Mouse (Mus musculus): ENCODE measurements at regions not wholly inside any gene's neighbourhood (a gene's known extent, or its start where the extent isn't known, plus 50 kb on each side); places are given as distances from the start of the nearest gene placed in this dataset.
A peak's percentile ranks its signal among the peaks of the same experiment; 100 is the strongest.

DNA sequence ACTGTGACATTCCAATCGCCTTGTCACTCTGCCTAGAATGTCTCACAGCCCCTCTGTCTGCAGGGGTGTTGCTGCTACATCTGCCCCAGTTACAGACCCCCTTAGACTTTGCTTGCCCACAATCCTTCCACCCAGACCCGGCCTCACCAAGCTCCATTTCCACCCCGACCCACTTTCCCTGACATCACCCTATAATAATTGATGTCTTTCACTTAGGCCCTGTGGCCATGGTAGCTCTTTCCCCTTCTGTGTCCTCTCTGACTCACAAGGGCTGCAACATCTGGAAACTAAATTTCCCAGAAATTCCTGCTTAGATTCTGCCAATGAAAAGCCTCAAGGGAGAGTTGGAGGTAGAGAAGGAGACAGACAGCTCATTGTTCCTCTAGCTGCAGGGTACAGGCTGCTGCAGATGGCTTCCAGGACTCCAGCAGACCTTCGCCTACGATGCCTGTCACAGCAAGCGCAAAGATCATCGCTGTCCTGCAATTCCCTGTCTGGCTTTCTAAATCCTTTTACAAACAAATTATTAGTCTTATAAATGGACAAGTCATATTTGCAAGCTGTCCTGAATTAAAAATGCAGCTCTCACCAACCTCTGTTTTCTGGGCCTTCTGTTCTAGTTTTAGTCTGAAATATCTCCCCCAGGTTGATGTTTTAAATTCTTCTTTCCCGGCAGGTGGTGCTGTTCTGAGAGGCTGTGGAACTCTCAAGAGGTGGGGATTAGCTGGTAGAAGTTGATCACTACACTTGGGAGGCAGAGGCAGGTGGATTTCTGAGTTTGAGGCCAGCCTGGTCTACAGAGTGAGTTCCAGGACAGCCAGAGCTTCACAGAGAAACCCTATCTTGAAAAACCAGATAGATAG lies 104.9 kb upstream of the Oxgr1 start:
- DNase-seq (ENCODE audit: low spot score in 2 of 2): no peak

DNA sequence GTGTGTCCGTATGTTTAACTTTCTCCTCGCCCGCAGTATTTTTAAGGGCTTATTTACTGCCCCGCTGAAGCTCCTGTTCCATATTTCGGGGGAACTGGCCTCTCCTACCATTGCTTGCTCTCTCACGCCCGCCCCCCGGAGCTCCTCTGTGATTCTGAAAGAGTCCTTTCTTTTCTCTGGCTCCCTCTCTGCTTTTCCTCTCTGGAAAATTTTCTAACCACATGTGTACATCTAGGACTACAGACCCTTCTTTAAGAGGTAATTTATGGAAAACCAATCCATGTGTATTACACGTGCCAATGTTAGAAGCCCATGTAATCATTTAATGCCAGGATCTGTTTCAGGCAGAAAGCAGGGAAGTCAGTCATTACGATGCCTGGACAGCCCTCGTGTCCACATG lies 106.6 kb upstream of the Oxgr1 start:
- DNase-seq (ENCODE audit: low spot score in 2 of 2): no peak

DNA sequence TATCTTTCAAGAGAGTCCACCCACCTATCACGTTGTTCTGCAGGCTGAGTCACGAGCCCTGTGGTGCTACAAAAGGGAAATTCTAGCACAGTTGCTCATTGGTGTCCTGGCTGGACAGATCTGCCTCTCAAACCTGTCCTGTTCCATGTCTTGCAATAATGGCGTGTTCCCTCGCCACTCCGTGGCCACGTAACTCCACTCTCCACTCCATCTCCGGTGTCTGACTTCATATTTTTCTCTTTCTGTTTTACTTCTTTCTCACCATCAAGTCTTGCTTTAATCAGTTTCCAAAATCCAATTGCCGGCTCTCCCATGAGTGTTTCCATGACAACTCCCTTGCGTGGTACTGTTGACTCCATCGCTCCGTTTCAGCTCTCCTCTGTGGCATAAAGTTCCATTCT lies 107.1 kb upstream of the Oxgr1 start:
- peak; percentile 75 to 85 for DNase-seq (ENCODE audit: low spot score in 2 of 2)

DNA sequence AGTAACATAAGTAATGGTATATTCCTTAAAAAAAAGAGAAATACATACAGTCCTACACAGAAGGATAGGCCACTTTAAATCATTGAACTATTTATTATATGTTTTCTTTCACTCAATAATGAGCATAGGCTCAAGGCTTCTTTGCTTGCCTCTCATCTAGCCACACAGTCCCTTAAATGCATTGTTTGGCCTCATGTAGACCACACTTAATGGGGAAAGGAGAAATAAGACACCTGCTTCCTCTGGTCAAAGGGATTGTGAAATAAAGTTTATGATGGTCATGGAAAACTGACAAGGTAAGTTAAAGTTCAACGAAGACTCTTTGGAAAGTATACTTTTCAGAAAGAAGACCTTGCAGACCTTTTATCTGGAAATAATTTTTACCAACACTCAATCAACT lies 108.4 kb upstream of the Oxgr1 start:
- DNase-seq (ENCODE audit: low spot score in 2 of 2): no peak

DNA sequence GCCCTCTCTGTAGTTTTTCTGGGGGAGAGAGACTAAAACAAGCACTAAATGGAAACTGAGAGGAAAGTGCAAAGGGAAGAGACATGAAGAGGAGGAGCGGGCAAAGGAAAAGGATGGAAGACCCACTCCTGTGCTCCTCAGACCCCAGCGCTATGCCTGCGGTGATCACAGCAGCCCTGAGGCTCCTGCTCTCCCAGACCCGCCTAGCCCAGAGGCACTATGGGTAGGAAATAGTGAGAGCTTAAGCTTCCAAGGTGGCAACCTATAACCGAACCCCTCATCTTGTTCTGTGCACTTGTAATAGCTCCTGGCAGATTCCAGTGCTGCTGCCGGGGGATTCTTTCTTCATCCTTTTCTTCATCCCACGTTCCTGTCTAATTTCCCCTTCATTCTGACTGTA lies 112.2 kb upstream of the Oxgr1 start:
- no peak for DNase-seq (ENCODE audit: low spot score in 2 of 2)

DNA sequence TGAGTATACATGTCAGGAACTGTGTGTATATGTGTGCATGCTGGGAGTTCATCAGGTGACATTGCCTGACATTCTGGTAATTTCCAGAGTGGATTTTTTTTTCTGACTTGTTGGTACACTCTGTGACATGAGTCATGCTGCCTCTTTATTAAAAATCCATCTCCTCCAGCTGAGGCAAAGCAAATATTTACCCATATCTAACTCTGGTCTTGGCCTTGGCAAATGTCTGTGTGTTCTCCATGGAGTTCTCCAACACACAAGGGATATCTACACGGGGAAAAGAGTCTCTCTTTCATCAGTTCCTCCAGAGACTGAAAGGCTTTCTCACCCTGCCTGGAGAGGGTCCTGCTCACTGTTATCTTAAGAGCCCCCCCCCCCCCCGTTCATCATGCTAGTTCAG lies 111.3 kb upstream of the Mbnl2 start:
- no peak for DNase-seq (ENCODE audit: low spot score in 2 of 2)

DNA sequence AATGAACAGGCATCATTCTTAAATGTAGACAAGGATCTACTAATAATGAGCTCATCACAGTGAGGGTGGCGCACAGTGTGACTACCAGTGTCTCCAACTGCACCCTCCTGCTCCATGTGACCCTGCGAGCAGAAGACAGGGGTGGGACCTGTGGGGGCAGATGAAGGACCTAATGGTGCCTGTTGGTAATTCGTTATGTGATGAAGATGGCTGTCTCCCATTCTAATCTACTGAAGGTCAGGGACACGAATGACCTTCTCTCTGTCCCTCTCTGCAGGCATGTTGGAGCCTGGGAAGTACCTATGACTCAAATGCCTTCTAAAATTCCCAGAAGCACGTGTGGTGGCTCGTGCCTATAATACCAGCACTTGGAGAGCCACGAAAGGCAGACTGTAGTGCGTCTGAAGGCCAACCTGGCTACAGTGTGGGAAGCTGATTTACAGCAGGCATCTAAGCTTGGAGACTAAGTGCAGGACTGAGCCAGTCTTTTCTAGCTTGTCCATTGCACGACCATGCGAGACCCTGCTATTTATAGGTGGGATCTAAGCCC lies 109.9 kb upstream of the Mbnl2 start:
- DNase-seq (ENCODE audit: low spot score in 2 of 2): no peak

DNA sequence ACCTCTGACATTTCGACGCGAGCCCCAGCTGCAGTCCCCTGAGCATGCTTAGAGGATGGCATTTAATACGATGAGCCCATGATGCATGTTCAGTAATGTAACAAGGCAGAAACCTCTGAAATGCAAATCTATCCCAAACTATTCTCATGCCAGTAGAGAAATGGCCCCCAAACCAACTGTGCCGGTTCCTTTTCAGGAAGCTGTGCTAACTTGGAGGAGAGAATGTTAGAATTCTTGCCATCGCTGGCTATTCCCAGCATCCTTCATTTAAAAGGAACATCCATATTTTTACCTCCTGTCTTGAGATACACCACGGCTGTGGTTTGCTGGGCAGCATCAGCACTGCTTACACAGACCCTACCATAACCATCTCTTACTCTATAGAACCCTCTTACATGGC lies 104.7 kb upstream of the Mbnl2 start:
- DNase-seq (ENCODE audit: low spot score in 2 of 2): peak in 1 of 2 experiments; percentile 44

DNA sequence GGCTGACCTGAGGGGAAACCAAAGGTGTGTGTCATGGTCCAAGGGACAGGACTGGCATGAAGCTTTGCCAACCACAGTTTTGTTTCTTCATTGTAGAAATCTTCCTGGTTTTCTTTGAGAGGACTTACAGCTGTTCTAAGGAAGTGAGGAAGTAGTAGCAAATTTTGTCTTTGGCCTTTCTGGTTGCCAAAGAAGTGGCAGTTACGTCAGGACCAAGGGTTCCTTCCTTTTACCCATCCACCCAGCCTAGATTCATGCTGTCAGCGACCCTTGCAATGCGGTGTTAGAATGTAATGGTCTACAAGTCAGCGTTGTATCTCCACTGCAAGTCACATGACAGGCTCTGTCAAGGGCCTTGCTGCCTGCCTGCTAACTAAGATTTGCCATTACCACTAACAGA lies 103.4 kb upstream of the Mbnl2 start:
- DNase-seq (ENCODE audit: low spot score in 2 of 2): no peak

DNA sequence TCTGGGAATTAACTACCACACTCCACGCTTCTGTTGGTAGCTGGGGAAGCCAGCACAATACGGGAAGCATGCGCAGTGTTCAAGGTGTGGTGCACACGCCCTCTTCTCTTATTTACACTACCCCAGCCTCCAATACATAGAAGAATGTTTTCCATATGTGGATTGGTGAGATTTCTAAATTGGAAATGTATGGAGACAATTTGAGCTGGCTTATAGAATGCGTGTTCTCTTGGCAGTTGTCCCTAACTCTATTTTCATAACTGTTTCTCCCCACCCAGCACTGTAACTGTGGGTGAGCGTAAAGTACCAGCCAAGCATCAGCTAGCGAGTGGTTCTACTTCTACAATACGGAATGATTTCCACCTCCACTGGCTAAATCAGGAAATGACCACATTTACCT lies 102.6 kb upstream of the Mbnl2 start:
- peak in 1 of 2 experiments; percentile 48 for DNase-seq (ENCODE audit: low spot score in 2 of 2)

DNA sequence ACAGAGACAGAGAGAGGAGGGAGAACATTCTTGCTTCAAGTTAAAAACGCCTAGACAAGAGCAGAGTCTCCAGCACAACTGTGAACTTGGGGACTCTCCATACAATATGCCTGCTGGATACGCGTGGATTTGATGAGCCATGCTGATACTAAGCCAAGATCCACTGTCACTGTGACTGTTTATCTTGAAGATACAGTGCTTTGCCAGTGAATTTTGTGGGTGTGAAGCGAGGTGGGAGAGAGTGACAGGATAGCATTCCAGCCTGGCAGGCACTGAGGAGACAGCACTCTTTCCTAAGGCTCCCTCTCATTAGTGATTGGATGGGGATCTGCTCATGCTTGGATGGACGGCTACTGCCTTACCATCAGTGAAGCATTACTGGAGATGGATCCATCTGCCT lies 100.9 kb upstream of the Mbnl2 start:
- DNase-seq (ENCODE audit: low spot score in 2 of 2): peak in 1 of 2 experiments; percentile 14

DNA sequence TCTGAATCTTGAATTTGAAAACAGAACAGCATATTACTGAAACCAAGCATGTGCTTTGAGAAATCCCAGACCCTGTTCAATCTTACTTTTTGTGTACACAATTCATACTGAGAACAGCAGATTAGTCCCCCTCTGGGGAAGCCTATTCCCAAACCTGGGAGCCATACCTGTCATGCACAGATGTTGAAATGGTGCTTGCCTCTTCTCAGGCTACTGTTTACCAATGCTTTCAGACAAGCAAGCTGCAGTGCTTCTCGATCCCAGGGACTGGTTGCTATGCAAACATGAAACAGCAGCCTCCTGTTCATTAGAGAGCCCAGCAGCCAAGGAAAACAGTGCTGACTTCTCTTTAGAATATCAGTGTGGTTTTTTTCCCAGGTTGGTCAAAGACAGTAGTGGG lies 80.3 kb upstream of the Mbnl2 start:
- no peak for DNase-seq (ENCODE audit: low spot score in 2 of 2)

DNA sequence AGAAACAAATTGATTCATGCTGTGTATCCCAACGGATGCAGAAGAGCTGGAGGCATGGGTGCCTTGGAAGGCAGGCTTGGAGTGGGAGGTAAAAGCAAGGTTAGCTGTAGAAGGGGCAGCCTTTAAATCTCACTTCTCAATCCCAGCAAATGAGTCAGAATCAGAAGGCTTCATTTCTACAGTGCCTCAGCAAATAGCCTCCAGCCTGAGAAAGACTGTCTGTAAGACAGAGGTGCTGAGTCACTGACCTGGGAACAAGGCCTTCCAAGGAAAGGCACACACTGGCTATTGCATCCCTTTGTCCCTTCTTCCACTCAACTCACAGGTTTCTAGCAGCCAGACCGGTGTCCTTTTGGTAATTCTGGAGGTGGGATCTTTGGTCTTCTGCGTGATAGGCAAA lies 63.7 kb upstream of the Mbnl2 start:
- DNase-seq (ENCODE audit: low spot score in 2 of 2): no peak

DNA sequence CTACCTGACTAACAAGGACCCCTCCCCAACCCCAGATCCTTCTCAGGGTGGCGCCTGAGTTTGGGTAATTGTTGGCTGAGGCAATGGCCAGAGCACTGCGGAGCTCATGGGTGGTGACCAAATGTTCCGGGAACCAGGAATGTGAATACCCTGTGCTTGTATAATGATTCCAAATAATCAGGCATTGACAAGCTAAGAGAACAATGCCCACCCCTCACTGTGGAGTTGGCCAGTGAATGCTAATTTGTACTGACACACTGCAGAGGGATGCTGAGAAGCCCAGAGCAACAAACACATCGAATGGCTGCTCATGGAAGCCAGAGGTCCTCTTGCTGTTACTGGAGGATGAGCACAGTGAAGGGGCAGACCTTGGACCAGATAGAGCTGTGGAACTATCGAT lies 62.8 kb upstream of the Mbnl2 start:
- DNase-seq (ENCODE audit: low spot score in 2 of 2): no peak

DNA sequence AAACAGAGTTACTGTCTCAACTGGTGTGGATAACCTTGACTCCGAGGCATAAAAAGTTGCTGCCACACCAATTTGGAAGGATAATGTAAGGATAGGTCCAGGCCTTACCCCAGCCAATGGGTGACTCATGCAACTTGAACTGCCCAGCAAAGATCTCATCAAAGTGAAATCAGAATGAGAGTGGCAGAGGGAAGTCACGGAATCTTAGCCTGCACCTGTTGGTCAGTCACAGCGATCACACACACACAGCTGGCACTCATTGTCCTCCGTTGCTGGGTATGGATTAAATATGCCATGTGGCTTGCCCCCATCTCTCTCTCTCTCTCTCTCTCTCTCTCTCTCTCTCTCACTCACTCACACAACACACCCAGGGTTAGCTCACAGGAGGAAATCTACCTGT lies 56.2 kb upstream of the Mbnl2 start:
- DNase-seq (ENCODE audit: low spot score in 2 of 2): no peak

DNA sequence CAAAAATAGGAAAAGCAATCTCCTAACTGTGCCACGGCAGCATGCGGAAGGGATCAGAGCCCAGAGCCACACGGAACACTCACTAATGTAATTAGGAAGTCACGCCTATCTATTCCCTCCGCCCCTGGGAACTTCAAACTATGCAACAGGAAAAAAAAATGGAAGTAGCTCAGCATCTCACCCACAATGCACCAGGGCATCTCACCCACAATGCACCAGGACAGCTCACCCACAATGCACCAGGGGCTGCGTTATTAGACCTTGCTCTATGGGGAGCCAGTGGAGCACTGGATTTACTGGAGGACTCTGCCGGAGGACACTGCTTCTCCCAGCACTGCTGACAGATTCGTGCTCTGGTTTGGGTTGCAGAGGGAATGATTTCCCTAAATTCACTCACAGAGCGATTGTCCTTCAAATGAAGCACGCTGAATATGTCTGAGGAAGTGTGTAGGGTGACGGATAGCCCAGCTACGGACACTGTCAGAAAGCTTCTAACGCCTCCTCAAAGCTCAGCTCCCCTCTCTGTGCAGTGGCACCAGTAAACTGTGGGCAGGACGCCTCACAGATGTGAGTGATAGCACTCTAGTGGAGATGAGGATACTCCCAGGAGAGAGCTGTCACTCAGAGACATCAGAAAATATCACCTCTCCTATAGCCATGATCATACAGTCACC lies 51.8 kb upstream of the Mbnl2 start:
- DNase-seq (ENCODE audit: low spot score in 2 of 2): no peak

DNA sequence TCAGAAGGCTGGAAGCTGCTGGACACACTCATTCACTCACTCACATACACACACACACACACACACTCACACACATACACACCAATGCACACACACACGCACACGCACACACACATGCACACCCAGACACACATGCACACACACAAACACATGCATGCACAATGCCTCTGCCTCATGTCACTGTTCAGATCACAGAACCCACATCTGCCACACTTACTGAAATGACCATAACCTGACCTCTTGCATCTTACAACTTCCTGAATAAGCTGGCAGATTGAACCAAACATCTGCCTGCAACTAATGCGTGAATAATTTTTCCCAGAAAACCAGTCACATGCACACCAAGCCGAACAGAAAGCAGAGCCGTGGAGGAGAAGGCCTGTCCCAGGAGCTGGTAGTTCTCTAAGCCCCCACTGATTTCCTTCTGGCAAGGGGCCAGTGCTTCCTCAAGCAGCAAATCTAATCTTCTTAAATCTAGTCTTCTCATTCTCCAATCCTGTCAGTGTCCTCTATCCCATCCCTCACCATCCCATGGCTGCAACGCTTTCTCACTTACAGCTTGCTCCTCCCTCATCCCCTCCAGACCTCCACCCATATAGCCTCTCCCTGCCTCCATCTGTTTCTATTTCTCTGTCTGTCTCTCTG lies 51.1 kb upstream of the Mbnl2 start:
- no peak for DNase-seq (ENCODE audit: low spot score in 2 of 2)

DNA sequence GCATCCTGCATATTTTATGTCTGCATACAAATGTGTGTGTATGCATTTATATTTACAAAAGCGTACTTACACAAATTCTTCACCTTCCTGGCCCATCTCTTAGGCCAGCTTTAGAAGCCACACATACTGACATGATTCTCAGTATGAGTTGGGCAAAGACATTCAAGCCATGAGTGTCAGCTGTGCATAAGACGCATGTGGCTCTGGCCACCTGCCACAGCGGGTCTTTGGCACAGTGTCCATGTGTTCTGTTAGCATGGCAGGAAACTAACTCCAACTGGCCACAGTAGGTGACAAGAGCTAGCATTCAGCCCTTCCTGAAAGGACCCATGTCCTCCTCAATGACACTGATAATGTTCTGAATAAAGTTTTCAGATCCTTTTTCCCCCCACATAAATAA lies 49.8 kb upstream of the Mbnl2 start:
- DNase-seq (ENCODE audit: low spot score in 2 of 2): no peak

Measured in right cerebral cortex, postnatal 36 days (tissue).